Mouse (Mus musculus) liver, embryonic 14.5 days (tissue): ENCODE data around the gene Cep83. TPM values are rescaled to one million over a fixed set of nuclear protein-coding genes. Genes with fewer than 3 reads are reported as not detected.

Experiments used
- ATAC-seq: fragments of 200-750 bp; cut with Nextera tagmentation; 2 replicates; pipeline ENCODE4 v1.8.0; 2017; ENCODE audit warnings: moderate number of reproducible peaks, mild to moderate bottlenecking, moderate library complexity; ENCODE audit not compliant: insufficient read depth
- DNase-seq, 3 experiments: peaks; one replicate each; pipeline ENCODE4 v3.0.0-alpha.2; 2012 to 2013; ENCODE audit warnings: low read depth in 3 of 3, low spot score in 3 of 3
- H3K27ac ChIP-seq: fragments of 300-500 bp; sonication (generic); 2 replicates; pipeline ENCODE4 v1.5.1; 2014; ENCODE audit warnings: moderate library complexity, mild to moderate bottlenecking, control low read depth, inconsistent platforms
- H3K27me3 ChIP-seq: fragments of 300-500 bp; sonication (generic); 2 replicates; pipeline ENCODE4 v1.6.1; 2014; ENCODE audit warnings: mild to moderate bottlenecking, low read length, moderate library complexity; ENCODE audit not compliant: control insufficient read depth, insufficient read depth
- H3K36me3 ChIP-seq: fragments of 300-500 bp; sonication (generic); replicated peaks from 2 replicates; pipeline ENCODE4 v1.6.1; 2014; ENCODE audit warnings: low read depth; ENCODE audit not compliant: control insufficient read depth, insufficient read depth
- H3K4me1 ChIP-seq, 2 experiments: fragments of 200-500 bp in 1 of 2; fragments of 300-500 bp in 1 of 2; sonication (generic) in 1 of 2; replicated peaks; 2 replicates each; pipeline ENCODE4 v1.6.1; 2012 to 2014; ENCODE audit warnings: antibody characterized with exemption in 1 of 2, inconsistent platforms in 1 of 2, low read length in 1 of 2; ENCODE audit not compliant: control insufficient read depth in 2 of 2, insufficient read depth in 2 of 2
- H3K4me2 ChIP-seq: fragments of 300-500 bp; sonication (generic); 2 replicates; pipeline ENCODE4 v1.6.1; 2014; ENCODE audit warnings: low read depth, mild to moderate bottlenecking, control low read depth, moderate library complexity
- H3K4me3 ChIP-seq, 2 experiments: fragments of 200-500 bp in 1 of 2; fragments of 300-500 bp in 1 of 2; sonication (generic) in 1 of 2; 2 replicates each; pipeline ENCODE4 v1.5.1; 2012 to 2014; ENCODE audit warnings: low read depth in 2 of 2, low read length in 2 of 2, mild to moderate bottlenecking in 2 of 2, control low read depth in 1 of 2, inconsistent platforms in 1 of 2, moderate library complexity in 1 of 2; ENCODE audit not compliant: insufficient read depth in 1 of 2
- H3K9ac ChIP-seq: fragments of 300-500 bp; sonication (generic); replicated peaks from 2 replicates; pipeline ENCODE4 v1.6.1; 2014; ENCODE audit warnings: mild to moderate bottlenecking, control low read depth, moderate library complexity
- H3K9me3 ChIP-seq: fragments of 300-500 bp; sonication (generic); 2 replicates; pipeline ENCODE4 v1.6.1; 2016; ENCODE audit warnings: low read length, mixed read lengths; ENCODE audit not compliant: control insufficient read depth
- CTCF ChIP-seq: IDR thresholded peaks from 2 replicates; pipeline ENCODE4 v1.5.1; 2016; ENCODE audit warnings: antibody characterized with exemption, low read depth, control low read depth
- EP300 ChIP-seq: IDR thresholded peaks from 2 replicates; pipeline ENCODE4 v1.6.1; 2016; ENCODE audit warnings: antibody characterized with exemption, low read depth
- WGBS: fragments of 180-500 bp; shearing (Covaris S2); extraction: QIAGEN DNeasy Blood & Tissue Kit; methylation state at CpG from one replicate; pipeline ENCODE4 v1.1.7; 2014; ENCODE audit not compliant: insufficient replicate concordance; 5-methylcytosine and 5-hydroxymethylcytosine counted together
- polyA plus RNA-seq, 2 experiments: library from polyadenylated mRNA; depleted of rRNA in 1 of 2; stranded (reverse) in 1 of 2; unstranded in 1 of 2; fragments of >200 nt; fragmentation: Nextera tagmentation in 1 of 2; extraction: Ambion mirVana in 1 of 2; gene quantifications; 2 replicates each; pipeline versions ENCODE4 v1.2.1 to v1.2.3; 2012 to 2014

Cep83 gene
- polyA plus RNA-seq (2012; rRNA removed), result 4.5 and 9.0 TPM in 2 replicates
- 9.7 and 10.8 TPM in 2 replicates for polyA plus RNA-seq (2014; fragmentation: Nextera tagmentation; extraction: Ambion mirVana)

GRCm38 (mm10) chr10:94688420-94689175, at the start of gene Cep83:
Cep83 (plus strand) TSS chr10:94688654.
- Histone ChIP-seq H3K4me3 (peak within 1 kb of the TSS; percentile 69 to 86), H3K4me1 (peaks cover 12 to 13% of the 10 kb centered on the region in 2 experiments), H3K4me2 (peak within 1 kb of the TSS; percentile 72), H3K36me3 (no peaks in the 10 kb centered on the region), H3K27ac (peak within 1 kb of the TSS; percentile 84), H3K9me3 (no peaks in the 10 kb centered on the region), H3K27me3 (no peaks in the 10 kb centered on the region), H3K9ac (peak within 1 kb of the TSS; percentile 94)
- TF ChIP-seq EP300, result 0 out of 2 replicates have a peak, but pooled peaks have one; percentile 18
- TF ChIP-seq CTCF, result no peak
- peak; percentile 94 for ATAC-seq
- under 1% methylated on average over 84 of the region's 86 CpGs for WGBS
- DNase-seq, result peak; percentile 85 to 87 (median 85)

GRCm38 (mm10) chr10:94639281-94639680, 49.2 kb upstream of the Cep83 start:
- WGBS, result 32% methylated on average over 5 of the region's 5 CpGs
- H3K27me3 ChIP-seq, result no peaks in the 10 kb centered on the region
- no peak overlapping the region for H3K4me3 ChIP-seq

GRCm38 (mm10) chr10:94640067-94640466, 48.4 kb upstream of the Cep83 start:
- 23% methylated on average over 5 of the region's 5 CpGs for WGBS
- H3K27me3 ChIP-seq, result no peaks in the 10 kb centered on the region
- H3K4me2 ChIP-seq, result no peak overlapping the region
- H3K27ac ChIP-seq, result no peak overlapping the region
- TF ChIP-seq CTCF, result no peak
- no peak for TF ChIP-seq EP300
- no peak for ATAC-seq
- H3K9me3 ChIP-seq, result no peaks in the 10 kb centered on the region
- H3K4me3 ChIP-seq, result no peak overlapping the region
- no peak for DNase-seq
- H3K9ac ChIP-seq, result no peak overlapping the region
- no peaks in the 10 kb centered on the region for H3K36me3 ChIP-seq
- H3K4me1 ChIP-seq, result 0 out of 4 replicates have a peak, but pooled peaks cover 0 to 2% of the 10 kb centered on the region in 2 experiments

More at GRCm38 (mm10) chr10:94639281-94639680, 49.2 kb upstream of the Cep83 start:
- ATAC-seq (no peak), DNase-seq (peak in 1 of 3 experiments; percentile 4)
- no peak overlapping the region for H3K27ac ChIP-seq
- no peak overlapping the region for H3K9ac ChIP-seq
- TF ChIP-seq EP300, result no peak
- TF ChIP-seq CTCF, result no peak; the same call in 1 of the 2 replicates
- H3K4me1 ChIP-seq, result 0 out of 4 replicates have a peak, but pooled peaks cover 0 to 2% of the 10 kb centered on the region in 2 experiments
- H3K36me3 ChIP-seq, result no peaks in the 10 kb centered on the region
- H3K9me3 ChIP-seq, result no peaks in the 10 kb centered on the region
- no peak overlapping the region for H3K4me2 ChIP-seq

GRCm38 (mm10) chr10:94664036-94664435, 24.4 kb upstream of the Cep83 start:
- ATAC-seq (no peak), DNase-seq (no peak)
- Histone ChIP-seq H3K36me3 (no peaks in the 10 kb centered on the region), H3K9me3 (no peaks in the 10 kb centered on the region), H3K27me3 (no peaks in the 10 kb centered on the region), H3K4me3 (no peak overlapping the region), H3K27ac (no peak overlapping the region), H3K9ac (no peak overlapping the region), H3K4me1 (no peaks in the 10 kb centered on the region), H3K4me2 (no peak overlapping the region)
- no peak for TF ChIP-seq EP300
- TF ChIP-seq CTCF, result no peak
- 59% methylated on average over 3 of the region's 3 CpGs for WGBS

GRCm38 (mm10) chr10:94664455-94664854, 24.0 kb upstream of the Cep83 start:
- TF ChIP-seq EP300 (no peak), CTCF (no peak)
- Histone ChIP-seq H3K4me2 (no peak overlapping the region), H3K9me3 (no peaks in the 10 kb centered on the region), H3K4me3 (no peak overlapping the region), H3K27ac (no peak overlapping the region), H3K4me1 (no peaks in the 10 kb centered on the region), H3K9ac (no peak overlapping the region), H3K36me3 (no peaks in the 10 kb centered on the region), H3K27me3 (no peaks in the 10 kb centered on the region)
- ATAC-seq (no peak), DNase-seq (no peak)
- WGBS, result 71% methylated on average over 7 of the region's 7 CpGs
